Mouse (Mus musculus) left cerebral cortex, adult 11 months (tissue): ENCODE results near the gene Mkrn1.
"Not testable (repeated sequence)": the region's sequence is repeated elsewhere in the genome, so short reads cannot be mapped to it uniquely, and the experiment has no call there.

Source experiments
- DNase-seq: peaks from one replicate; pipeline ENCODE4 v3.0.0; 2022; ENCODE audit warnings: low spot score

Mkrn1 gene

GRCm38 (mm10) chr6:39419851-39420721 lies at the start of gene Mkrn1:
TSS of gene Mkrn1 (minus strand) at chr6:39420462.
- DNase-seq = peak; percentile 80

DNA sequence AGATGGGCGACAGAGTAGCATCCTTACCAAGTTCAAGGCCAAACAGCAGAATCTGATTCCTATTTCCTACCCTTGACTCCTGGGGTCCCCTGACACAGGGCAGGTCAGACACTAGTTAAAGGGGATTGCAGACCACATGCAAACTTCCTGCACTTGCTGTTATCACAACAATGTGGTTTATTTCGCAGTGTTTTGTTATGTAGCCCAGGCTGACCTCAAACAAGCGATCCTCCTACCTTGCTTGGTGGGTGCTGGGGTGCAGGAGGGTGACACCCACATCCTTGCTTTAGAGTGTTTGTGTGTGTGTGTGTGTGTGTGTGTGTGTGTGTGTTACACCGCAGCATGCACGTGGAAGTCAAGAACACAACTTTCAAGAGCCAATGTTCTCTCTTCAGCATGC lies 49.2 kb upstream of the Mkrn1 start:
- DNase-seq = no peak

GRCm38 (mm10) chr6:39462621-39463538 lies 42.6 kb upstream of the Mkrn1 start:
- DNase-seq = peak; percentile 67

DNA sequence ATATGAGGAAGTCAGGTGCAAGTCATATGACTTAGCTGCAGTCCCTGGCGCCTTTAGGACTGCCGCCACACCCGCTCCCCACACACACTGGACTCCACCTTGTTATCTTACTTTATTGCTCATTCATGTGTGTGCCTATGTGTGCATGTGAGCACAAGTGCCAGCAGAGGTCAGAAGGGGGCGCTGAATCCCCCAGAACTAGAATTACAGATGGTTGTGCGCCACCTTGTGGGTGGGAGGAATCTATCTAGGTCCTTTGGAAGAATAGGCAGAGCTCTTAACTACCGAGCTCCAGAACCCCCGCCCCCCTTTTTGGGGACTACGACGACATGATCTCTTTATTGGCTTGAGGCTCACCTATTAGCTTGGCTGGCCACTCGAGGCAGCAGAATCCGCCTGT lies 39.8 kb upstream of the Mkrn1 start:
- no peak for DNase-seq

DNA sequence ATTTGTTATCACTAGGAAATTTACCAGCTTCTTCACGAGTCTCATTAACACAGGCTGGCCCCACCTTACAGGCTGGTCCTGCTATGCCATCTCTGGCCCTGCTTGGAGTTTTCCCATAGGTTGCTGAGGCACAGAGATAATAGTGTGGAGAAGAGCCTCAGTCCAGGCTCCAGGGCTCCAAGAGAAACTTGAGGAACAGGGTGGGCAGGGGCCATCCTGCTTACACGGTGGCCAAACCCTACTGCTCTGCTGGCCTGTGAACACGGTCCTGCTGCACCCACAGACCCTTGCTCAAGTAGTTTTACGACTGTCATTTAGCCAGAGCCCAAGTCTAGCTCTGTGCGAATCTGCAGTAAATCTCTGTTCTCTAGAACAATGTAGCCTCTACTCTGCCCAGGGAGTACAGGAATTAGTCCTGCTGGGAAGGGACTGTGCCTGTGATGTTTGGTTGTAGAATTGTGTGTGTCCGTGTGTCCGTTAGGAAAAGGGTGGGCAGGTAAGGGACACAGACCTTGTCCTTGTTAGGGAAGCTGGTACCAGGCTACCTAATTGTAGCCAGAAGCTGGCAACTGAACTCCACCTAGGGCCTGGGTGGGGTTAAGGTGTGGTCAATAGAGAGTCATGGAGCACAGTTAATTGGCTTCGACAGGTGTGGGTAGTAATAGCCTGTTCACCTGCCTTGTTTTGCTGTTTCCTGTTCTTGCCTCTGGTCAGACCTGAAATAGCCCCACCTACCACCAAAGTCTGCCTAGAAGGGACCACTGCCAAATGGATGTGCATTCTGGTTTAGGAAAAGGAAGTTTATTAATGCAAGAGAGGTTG lies 35.3 kb upstream of the Mkrn1 start:
- no peak for DNase-seq

- no peak for DNase-seq
Measured at GRCm38 (mm10) chr6:39454616-39455015, 34.4 kb upstream of the Mkrn1 start.

DNA sequence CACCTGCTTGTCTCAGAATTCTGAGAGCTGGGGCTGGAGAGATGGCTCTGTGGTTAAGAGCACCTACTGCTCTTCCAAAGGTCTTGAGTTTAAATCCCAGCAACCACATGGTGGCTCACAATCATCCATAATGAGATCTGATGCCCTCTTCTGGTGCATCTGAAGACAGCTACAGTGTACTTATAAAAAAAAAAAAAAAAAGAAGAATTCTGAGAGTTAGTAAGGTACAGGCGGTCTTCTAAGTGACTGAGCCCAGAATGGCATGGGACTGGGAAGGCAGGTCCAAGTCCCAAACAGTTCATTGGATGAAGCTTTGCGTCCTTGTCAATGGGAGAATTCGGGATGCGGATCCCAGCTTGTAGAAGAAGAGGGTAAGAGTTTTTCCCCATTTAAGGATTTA lies 33.3 kb upstream of the Mkrn1 start:
- DNase-seq = no peak

GRCm38 (mm10) chr6:39451033-39451432 lies 30.8 kb upstream of the Mkrn1 start:
- no peak for DNase-seq

- no peak for DNase-seq
Measured at GRCm38 (mm10) chr6:39450580-39450979, 30.3 kb upstream of the Mkrn1 start.

- peak; percentile 48 for DNase-seq
Measured at GRCm38 (mm10) chr6:39447429-39448185, 27.3 kb upstream of the Mkrn1 start.

- no peak for DNase-seq
Measured at GRCm38 (mm10) chr6:39445801-39446572, 25.7 kb upstream of the Mkrn1 start.

- no peak for DNase-seq
Measured at GRCm38 (mm10) chr6:39442786-39443287, 22.6 kb upstream of the Mkrn1 start.

DNA sequence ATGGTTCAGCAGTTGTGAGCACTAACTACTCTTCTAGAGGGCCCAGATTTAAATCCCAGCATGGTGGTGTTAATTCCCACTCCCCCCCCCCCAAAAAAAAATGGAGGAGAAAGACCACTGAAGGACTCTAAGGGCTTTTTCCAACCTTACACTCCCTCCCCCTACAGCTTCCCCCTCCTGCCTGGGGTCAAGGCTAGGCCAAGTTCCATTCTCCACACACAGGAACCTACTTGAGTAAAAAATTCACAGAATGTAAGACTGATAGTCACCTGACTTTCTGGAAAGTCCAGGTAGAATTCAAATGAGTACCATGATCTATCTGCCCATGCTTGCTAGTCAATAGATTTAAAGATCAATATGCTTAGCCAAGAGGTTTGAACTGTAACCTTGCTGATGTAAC lies 19.9 kb upstream of the Mkrn1 start:
- DNase-seq = no peak

DNA sequence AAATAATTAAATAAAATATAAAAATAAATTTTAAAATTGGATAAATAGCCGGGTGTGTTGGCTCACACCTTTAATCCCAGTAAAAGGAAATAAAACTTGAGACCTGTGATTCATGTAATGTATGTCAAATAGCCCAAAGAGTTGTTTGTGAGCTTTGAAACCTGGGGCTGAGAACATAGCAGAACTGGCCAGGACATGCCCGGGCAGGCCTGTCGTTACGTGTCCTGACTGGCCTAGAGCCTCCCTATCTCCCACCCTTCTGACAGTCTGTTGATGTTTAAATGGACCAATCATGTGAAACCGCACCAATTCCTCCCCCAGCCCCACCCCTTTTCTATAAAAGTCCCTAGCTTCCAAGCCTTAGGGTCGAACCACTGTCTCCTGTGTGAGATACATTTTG lies 17.3 kb upstream of the Mkrn1 start:
- not testable (repeated sequence) for DNase-seq

GRCm38 (mm10) chr6:39435875-39436274 lies 15.6 kb upstream of the Mkrn1 start:
- no peak for DNase-seq

DNA sequence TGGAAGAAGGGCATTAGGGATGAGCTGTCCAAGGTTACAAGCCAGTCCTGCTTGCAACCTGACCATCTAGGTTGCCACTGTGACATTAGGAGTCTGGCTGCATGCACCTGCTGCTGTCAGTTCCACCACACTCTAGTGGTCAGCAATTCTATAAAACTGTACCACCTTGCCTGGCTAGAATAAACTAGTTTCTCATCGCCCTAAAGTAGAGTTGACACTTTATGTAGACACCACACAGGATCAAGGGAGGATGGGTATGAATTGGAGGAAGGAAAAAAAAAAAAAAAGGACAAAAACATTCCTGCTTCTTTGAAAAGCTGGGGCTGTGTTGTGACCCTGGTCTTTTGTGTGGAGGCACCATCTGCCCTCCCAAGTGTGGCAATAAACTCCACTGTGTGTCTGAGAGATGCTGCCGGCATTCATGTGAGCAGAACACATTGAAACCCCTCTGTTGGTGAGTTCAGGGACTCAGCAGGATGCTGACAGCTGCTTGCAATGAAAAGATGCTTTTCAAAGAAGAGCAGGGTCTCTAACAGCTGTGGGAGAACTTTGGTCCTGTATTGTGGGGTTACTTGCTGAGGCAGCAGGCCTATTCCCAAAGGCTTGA lies 14.7 kb upstream of the Mkrn1 start:
- no peak for DNase-seq

DNA sequence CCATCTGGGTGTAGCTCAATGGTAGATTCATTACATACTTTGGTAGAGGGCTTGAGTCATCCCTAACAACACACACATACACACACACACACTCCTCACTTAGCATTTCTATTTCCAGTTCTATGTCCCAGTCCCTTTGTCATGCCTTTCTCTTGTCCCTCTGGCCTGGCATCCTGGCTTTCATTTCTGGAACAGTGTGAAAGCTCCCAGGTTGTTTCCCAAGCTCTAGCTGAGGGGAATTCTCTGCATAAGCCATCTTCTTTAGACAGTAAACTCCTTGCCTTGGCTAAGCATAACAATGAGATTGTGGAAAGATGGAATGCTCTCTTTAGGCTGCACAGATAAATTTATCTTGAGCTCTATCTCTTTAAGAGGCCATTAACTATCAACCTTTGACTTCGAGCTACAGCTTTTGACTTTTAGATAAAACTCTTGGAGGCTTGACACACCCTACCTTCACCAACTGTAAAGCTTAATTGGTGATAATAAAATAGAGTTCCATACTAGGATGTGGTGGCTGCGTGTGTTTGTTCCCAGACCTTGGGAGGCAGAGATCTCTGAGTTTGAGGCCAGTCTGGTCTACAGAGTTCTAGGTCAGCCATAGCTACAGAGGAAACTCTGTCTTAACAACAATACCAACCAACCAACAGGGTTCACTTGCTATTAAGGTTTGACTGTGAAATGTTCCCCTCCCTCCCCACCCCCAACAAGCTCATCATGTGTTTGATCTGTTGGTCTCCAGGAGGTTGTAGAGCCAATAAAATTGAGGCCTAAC lies 14.0 kb upstream of the Mkrn1 start:
- DNase-seq = no peak

DNA sequence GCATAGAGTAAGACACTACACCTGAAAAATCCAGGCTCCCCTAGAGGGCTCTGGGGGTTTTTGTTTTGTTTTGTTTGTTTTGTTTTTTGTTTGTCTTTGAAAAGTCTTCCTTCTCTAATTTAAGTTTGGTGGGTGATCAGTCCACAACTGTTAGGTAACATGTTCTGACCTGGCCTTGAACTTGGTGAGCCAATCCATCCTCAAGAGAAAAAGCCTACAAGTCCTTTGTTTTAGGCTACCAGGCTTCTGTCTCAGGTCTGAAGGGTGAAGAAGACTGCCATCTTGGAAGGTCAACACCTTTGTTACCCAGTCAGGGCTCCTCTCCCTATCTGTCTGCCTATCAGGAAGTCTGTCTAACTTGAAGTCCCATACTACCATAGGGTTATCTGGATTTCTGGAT lies 13.4 kb upstream of the Mkrn1 start:
- no peak for DNase-seq

DNA sequence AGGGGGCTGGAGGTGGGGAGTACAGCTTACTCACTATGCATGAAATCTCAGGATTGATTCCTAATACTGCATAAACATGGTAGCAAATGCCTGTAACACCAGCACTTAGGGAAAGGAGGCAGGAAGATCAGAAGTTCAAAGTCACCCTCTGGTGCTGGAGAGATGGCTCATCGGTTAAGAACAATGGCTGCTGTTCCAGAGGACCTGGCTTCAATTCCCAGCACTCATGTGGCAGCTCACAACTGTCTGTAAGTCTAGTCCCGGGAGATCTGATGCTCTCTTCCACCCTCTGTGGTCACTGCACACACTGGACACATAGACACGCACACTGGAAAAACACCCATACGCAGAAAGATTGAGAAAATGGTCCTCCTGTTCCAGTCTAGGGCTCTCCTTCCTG lies 12.9 kb upstream of the Mkrn1 start:
- DNase-seq = no peak
